Mouse (Mus musculus): ENCODE measurements around the gene Pip4k2c. TPM values are rescaled to one million over a fixed set of nuclear protein-coding genes. Genes with fewer than 3 reads are reported as not detected.
A peak's percentile ranks its signal among the peaks of the same experiment; 100 is the strongest.
"Not testable (repeated sequence)": the region's sequence is repeated elsewhere in the genome, so short reads cannot be mapped to it uniquely, and the experiment has no call there.

Pip4k2c gene
- total RNA-seq, 4 experiments from 2014 or later, result 53.2 to 59.6 (median 57.1) TPM

- DNase-seq, result no peak
Measured at GRCm38 (mm10) chr10:127208921-127209320, 2.5 kb downstream of the Pip4k2c start.

DNA sequence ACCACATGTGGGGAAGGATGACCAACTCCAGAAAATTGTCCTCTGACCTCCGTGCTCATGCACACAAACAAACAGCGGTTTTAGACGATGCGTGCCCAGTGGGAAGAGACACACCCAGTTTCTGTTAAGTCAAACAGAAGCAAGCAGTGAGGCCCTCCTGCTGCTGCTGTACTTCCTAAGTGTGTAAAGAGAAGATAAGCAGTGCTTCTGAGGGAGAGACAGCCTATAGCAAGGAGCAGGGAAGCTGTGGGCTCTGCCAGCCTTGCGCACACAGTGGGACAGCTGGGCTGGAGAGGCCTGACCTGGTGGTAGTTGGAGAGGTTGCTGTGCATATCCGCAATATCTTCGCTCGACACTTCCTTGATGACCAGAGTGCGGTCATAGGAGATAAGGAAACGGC, 6.0 kb downstream of the Pip4k2c start:
- no peak for DNase-seq

GRCm38 (mm10) chr10:127204589-127204988, 6.8 kb downstream of the Pip4k2c start:
- no peak for DNase-seq

DNA sequence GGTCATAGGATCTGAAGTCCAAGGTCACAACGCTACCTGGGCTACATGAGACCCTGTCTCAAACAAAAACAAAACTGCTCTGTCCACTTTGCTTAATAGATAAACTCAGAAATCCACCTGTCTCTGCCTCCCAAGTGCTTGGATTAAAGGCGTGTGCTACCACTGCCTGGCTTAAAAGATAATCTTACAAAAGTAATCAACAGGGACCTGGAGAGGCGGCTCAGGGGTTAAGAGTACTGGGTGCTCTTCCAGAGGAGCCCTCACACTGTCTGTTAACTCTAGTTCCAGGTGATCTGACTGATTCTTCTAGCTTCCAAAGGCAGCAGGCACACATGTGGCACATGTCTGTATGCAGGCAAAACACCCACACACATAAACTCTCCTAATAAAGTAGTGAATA, 8.3 kb downstream of the Pip4k2c start:
- DNase-seq, result no peak

GRCm38 (mm10) chr10:127200279-127200678, 11.1 kb downstream of the Pip4k2c start:
- DNase-seq, result no peak

DNA sequence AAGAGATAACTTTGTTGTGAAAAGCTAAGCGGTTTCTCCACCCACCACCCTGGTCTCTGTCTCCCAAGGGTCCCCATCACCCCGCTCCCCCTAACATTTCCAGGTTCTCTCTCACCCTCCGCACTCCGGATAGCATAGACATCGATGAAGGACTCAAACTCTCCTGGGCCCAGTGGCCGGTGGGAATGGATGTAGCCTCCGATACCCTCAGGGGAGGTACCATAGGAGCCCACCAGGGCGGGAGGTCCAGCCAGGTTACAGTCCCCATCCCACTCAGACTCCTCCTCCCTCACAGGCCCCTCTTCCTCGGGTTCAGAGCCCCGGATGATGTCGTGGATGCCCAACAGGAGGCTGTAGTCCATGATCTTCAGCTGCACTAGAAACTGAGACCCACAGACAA, 11.9 kb downstream of the Pip4k2c start:
- DNase-seq, result no peak

DNA sequence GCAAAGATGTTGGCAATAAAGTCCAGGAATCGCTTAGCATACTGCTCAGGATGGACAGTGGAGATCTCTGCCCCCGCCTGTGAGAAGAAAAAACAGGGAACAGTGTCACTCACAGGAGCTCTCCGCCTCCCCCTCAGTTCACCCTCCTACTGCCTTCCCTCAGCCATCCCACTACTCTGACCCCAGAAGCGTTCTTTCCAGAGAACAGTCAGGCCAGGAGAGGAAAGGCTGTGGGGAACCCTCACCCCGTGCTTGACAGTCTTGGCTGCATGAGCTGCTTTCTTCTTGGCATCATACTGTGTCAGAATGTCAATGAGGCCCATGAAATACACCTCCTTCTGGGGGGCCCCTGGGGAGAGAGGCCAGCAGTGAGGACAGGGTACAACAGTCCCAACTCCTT, 12.3 kb downstream of the Pip4k2c start:
- DNase-seq, result no peak

DNA sequence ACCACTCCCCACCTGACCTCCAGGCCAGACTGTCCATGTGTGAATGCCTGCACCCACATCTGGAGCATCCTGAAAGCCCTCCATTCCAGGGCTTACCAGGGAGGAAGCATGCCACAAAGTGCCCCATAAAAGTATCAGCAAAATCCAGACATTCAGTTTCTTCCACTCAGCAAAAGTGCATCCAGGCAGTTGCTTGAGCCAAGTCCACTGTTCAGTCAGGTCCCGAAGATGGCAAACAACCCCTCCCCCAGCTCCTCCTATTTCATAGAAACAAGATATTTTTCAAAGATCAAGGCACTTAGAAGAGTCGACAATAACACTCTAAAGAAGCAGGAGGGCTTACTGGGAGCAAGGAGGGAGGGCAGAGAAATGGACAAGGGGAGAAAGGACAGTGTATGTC, 12.9 kb downstream of the Pip4k2c start:
- no peak for DNase-seq

- DNase-seq, result no peak
Measured at GRCm38 (mm10) chr10:127197505-127198110, 13.8 kb downstream of the Pip4k2c start.

- no peak for DNase-seq
Measured at GRCm38 (mm10) chr10:127197104-127197503, 14.3 kb downstream of the Pip4k2c start.

DNA sequence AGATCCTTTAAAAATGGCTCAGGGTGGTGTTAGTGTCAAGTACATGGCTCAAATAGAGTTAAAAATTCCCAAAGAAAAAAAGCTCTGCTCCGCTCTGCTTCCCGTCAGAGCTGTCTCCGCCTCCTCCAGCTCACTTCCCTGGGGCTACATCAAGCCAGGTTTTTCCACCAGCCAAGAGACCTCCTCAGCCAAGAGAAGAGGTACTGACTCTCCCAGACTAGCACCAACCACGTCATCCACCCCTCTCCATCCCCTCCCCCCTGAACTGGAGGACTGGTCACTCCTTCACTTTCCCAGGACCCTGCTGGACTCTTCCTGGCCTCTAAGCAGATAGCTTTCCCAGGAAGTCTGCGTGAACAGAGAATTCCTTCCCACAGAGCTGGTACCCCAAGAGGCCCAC, 15.0 kb downstream of the Pip4k2c start:
- DNase-seq, result peak; percentile 61

GRCm38 (mm10) chr10:127195328-127196129, 15.9 kb downstream of the Pip4k2c start, which contains the start of gene Dtx3:
TSS of gene Dtx3 (minus strand) at chr10:127195728.
- no peak for DNase-seq

- DNase-seq, result peak; percentile 63
Measured at GRCm38 (mm10) chr10:127194428-127195327, 16.7 kb downstream of the Pip4k2c start.

DNA sequence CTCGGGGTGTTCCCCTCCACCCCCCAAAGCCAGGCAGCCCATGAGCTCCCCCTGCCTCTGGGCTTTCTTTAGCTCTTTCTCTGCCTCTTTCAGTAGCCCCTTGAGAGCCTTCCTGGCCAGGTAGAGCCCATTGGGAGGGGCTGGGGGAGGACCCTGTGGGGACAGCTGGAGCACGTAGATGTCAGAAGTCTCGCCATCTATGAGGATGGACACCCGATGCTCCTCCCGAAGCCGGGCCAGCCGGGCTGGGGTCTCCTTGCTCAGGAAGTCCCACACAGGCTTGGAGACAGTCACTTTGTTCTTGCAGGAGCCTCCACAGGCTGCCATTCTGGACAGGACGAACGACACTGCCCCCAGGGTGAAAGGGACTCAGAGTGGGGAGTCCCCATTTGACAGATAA, 18.4 kb downstream of the Pip4k2c start:
- DNase-seq, result no peak

DNA sequence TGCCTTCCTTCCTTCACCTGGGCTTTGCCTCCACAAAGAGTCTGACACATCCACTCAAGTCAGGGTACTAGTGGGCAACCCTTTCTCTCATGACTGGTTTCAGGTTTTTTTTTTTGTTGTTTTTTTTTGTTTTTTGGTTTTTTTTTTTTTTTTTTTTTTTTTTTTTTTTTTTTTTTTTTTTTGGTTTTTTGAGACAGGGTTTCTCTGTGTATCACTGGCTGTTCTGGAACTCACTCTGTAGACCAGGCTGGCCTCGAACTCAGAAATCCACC, 19.4 kb downstream of the Pip4k2c start:
- DNase-seq, result not testable (repeated sequence)

- DNase-seq, result no peak
Measured at GRCm38 (mm10) chr10:127191191-127192056, 20.0 kb downstream of the Pip4k2c start.

- no peak for DNase-seq
Measured at GRCm38 (mm10) chr10:127190398-127191190, 20.8 kb downstream of the Pip4k2c start.

DNA sequence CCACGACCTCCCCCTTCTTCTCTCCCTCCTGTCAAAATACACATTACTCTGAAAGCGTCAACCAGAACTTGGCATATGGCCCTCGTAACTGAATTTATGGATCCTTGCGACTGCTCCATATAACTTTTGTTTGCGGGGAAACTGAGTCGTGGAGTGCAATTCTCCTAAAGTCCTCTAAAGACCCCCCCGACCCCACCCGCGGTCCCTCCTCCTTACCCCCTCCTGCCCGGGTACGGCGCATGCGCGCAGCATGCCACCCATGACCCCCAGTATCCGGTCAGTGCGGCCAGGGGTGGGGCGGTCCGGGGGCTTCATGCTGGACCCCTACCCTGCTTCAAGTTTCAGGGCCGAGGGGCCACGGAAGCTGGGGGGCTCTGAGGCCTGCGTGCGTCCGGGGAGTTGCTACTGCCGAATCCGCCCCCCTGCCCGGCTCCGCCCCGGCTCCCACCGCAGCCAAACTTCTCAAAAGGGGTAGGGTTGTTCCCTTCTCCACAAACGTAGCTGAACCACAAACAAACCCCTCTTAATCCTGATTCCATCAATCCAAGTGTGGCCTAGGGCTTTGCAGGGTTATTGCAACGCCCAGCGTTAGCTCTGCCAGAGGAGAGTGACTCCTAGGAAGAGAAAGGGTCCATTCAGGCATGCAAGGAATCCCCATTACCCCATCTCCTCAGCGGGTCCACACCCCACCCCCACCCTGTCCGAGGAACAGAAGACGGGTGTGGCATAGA, 21.6 kb downstream of the Pip4k2c start, which contains the start of gene Arhgef25:
Gene Arhgef25 (minus strand): TSS at position 433 of the 731 bp plus-strand sequence.
- peak; percentile 37 for DNase-seq

- DNase-seq, result no peak
Measured at GRCm38 (mm10) chr10:127189116-127189650, 22.2 kb downstream of the Pip4k2c start.

DNA sequence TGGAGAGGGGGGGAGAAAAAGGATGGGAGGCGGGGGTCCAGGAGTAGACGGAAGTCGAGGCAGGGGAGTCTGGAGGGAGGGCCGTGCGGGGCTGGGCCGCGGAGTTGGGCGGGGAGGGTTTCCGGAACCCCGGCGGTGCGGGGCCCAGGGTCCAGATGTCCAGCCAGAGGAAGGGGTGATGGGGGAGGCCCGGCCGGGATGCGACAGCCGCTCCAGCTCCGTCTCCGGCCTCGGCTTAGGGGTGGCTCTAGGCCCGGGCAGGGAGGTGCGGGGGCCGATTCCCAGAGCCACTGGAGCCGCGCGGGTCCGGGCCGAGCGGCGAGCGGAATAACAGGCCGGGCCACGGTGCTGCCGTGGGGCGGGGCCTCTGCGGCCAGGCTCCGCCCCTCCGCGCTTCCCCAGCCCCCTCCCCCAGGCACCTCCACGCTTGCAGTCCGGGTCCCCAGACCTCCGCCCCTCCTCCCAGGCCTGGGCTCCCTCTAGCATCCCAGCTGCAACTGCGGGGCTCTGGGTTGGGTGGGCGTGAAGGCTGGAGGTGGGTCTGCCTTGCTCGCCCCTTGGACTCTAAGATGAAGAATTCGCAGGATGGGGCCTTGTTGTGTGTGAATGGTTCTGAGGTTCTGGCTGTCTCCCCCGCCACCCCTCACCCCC, 22.8 kb downstream of the Pip4k2c start:
- DNase-seq, result no peak
